Mouse (Mus musculus) MEL (cell line): ENCODE data around the gene Hao2. TPM values are rescaled to one million over a fixed set of nuclear protein-coding genes. Genes with fewer than 3 reads are reported as not detected.

Source experiments
- DNase-seq: peaks from one replicate; pipeline ENCODE4 v3.0.0; 2011; ENCODE audit warnings: low read depth, low spot score
- H3K27ac ChIP-seq: 2 replicates; pipeline ENCODE4 v1.5.1; 2012; ENCODE audit warnings: low read depth, mild to moderate bottlenecking, control low read depth, low read length, moderate library complexity; ENCODE audit not compliant: control insufficient read depth
- H3K27me3 ChIP-seq, 2 experiments: fragments of 150-350 bp in 1 of 2; sonication (generic) in 1 of 2; 2 replicates each; pipeline ENCODE4 v1.6.1; 2012; ENCODE audit warnings: low read length in 2 of 2, mild to moderate bottlenecking in 2 of 2, improper control_type of control experiment in 1 of 2, moderate library complexity in 1 of 2; ENCODE audit not compliant: insufficient read depth in 2 of 2, control insufficient read depth in 1 of 2
- H3K36me3 ChIP-seq, 2 experiments: 2 replicates each; pipeline ENCODE4 v1.6.1; 2012 to 2014; ENCODE audit warnings: low read length in 2 of 2, improper control_type of control experiment in 1 of 2, inconsistent platforms in 1 of 2, mild to moderate bottlenecking in 1 of 2; ENCODE audit not compliant: insufficient read depth in 2 of 2, control insufficient read depth in 1 of 2
- H3K4me1 ChIP-seq, 2 experiments: fragments of 150-350 bp in 1 of 2; sonication (generic) in 1 of 2; 2 replicates each; pipeline ENCODE4 v1.6.1; 2012; ENCODE audit warnings: low read length in 2 of 2, improper control_type of control experiment in 1 of 2, mild to moderate bottlenecking in 1 of 2; ENCODE audit not compliant: insufficient read depth in 2 of 2, control insufficient read depth in 1 of 2
- H3K4me3 ChIP-seq, 2 experiments: fragments of 150-350 bp in 1 of 2; sonication (generic) in 1 of 2; 2 replicates each; pipeline ENCODE4 v1.5.1; 2012; ENCODE audit warnings: low read depth in 2 of 2, low read length in 2 of 2, mild to moderate bottlenecking in 2 of 2, moderate library complexity in 2 of 2, control low read depth in 1 of 2, improper control_type of control experiment in 1 of 2; ENCODE audit not compliant: control insufficient read depth in 1 of 2, insufficient read depth in 1 of 2
- H3K79me2 ChIP-seq: 2 replicates; pipeline ENCODE4 v1.6.1; 2012; ENCODE audit warnings: mild to moderate bottlenecking, low read length, moderate library complexity; ENCODE audit not compliant: control insufficient read depth, poor library complexity, insufficient read depth
- H3K9ac ChIP-seq: 2 replicates; pipeline ENCODE4 v1.6.1; 2012; ENCODE audit warnings: low read depth, mild to moderate bottlenecking, control low read depth, low read length, moderate library complexity; ENCODE audit not compliant: control insufficient read depth, poor library complexity, severe bottlenecking
- H3K9me3 ChIP-seq: fragments of 150-350 bp; sonication (generic); replicated peaks from 2 replicates; pipeline ENCODE4 v1.6.1; 2012; ENCODE audit warnings: mild to moderate bottlenecking, low read length, improper control_type of control experiment, moderate library complexity; ENCODE audit not compliant: insufficient read depth
- CHD1 ChIP-seq: IDR thresholded peaks from 2 replicates; pipeline ENCODE4 v1.6.1; 2012; ENCODE audit warnings: low read depth, mild to moderate bottlenecking, inconsistent platforms, low read length, improper control_type of control experiment
- CTCF ChIP-seq, 3 experiments: IDR thresholded peaks in 2 of 3; conservative IDR thresholded peaks in 1 of 3; 2 replicates each; pipeline ENCODE4 v1.5.1; 2011 to 2012; ENCODE audit warnings: low read length in 3 of 3, low read depth in 2 of 3, mild to moderate bottlenecking in 2 of 3, improper control_type of control experiment in 1 of 3, inconsistent platforms in 1 of 3, mixed read lengths in 1 of 3, moderate library complexity in 1 of 3; ENCODE audit not compliant: control insufficient read depth in 1 of 3, insufficient read depth in 1 of 3, poor library complexity in 1 of 3, severe bottlenecking in 1 of 3
- E2F4 ChIP-seq: IDR thresholded peaks from 2 replicates; pipeline ENCODE4 v1.6.1; 2011; ENCODE audit warnings: low read depth, low read length, improper control_type of control experiment, borderline replicate concordance
- ETS1 ChIP-seq: IDR thresholded peaks from 2 replicates; pipeline ENCODE4 v1.6.1; 2012; ENCODE audit warnings: low read depth, mild to moderate bottlenecking, inconsistent platforms, low read length, improper control_type of control experiment, moderate library complexity
- GABPA ChIP-seq: IDR thresholded peaks from 2 replicates; pipeline ENCODE4 v1.6.1; 2012; ENCODE audit warnings: low read depth, mild to moderate bottlenecking, inconsistent platforms, low read length, improper control_type of control experiment, moderate library complexity
- GATA1 ChIP-seq: IDR thresholded peaks from 2 replicates; pipeline ENCODE4 v1.6.1; 2011; ENCODE audit warnings: low read depth, low read length, improper control_type of control experiment
- HCFC1 ChIP-seq: IDR thresholded peaks from 2 replicates; pipeline ENCODE4 v1.6.1; 2012; ENCODE audit warnings: low read depth, mild to moderate bottlenecking, inconsistent platforms, low read length, improper control_type of control experiment, moderate library complexity
- MAFK ChIP-seq: IDR thresholded peaks from 2 replicates; pipeline ENCODE4 v1.6.1; 2011; ENCODE audit warnings: low read depth, mild to moderate bottlenecking, low read length, improper control_type of control experiment, borderline replicate concordance
- MAX ChIP-seq: IDR thresholded peaks from 2 replicates; pipeline ENCODE4 v1.6.1; 2011; ENCODE audit warnings: low read length, improper control_type of control experiment
- MAZ ChIP-seq: IDR thresholded peaks from 2 replicates; pipeline ENCODE4 v1.6.1; 2012; ENCODE audit warnings: low read depth, mild to moderate bottlenecking, inconsistent platforms, low read length, improper control_type of control experiment
- MYB ChIP-seq: IDR thresholded peaks from 2 replicates; pipeline ENCODE4 v1.6.1; 2011; ENCODE audit warnings: mild to moderate bottlenecking, low read depth, low read length, improper control_type of control experiment
- MYC ChIP-seq: IDR thresholded peaks from 2 replicates; pipeline ENCODE4 v1.6.1; 2011; ENCODE audit warnings: low read depth, mild to moderate bottlenecking, low read length, improper control_type of control experiment, moderate library complexity
- NRF1 ChIP-seq: IDR thresholded peaks from 2 replicates; pipeline ENCODE4 v1.6.1; 2014; ENCODE audit warnings: low read depth, mild to moderate bottlenecking, inconsistent platforms, low read length, improper control_type of control experiment, moderate library complexity; ENCODE audit not compliant: poor library complexity, insufficient read depth, severe bottlenecking
- RCOR1 ChIP-seq: IDR thresholded peaks from 2 replicates; pipeline ENCODE4 v1.6.1; 2012; ENCODE audit warnings: low read depth, mild to moderate bottlenecking, inconsistent platforms, low read length, improper control_type of control experiment
- SIN3A ChIP-seq: IDR thresholded peaks from 2 replicates; pipeline ENCODE4 v1.6.1; 2012; ENCODE audit warnings: low read length, improper control_type of control experiment, inconsistent platforms
- TAL1 ChIP-seq: IDR thresholded peaks from 2 replicates; pipeline ENCODE4 v1.6.1; 2012; ENCODE audit warnings: mild to moderate bottlenecking, inconsistent platforms, low read length, moderate library complexity, mixed read lengths
- USF2 ChIP-seq, 2 experiments: IDR thresholded peaks; 2 replicates each; pipeline ENCODE4 v1.6.1; 2011 to 2012; ENCODE audit warnings: improper control_type of control experiment in 2 of 2, low read length in 2 of 2, borderline replicate concordance in 1 of 2, inconsistent platforms in 1 of 2, low read depth in 1 of 2, mild to moderate bottlenecking in 1 of 2; ENCODE audit not compliant: insufficient read depth in 1 of 2
- ZKSCAN1 ChIP-seq: IDR thresholded peaks from 2 replicates; pipeline ENCODE4 v1.6.1; 2012; ENCODE audit warnings: low read depth, mild to moderate bottlenecking, inconsistent platforms, low read length, improper control_type of control experiment, moderate library complexity
- ZMIZ1 ChIP-seq: IDR thresholded peaks from 2 replicates; pipeline ENCODE4 v1.6.1; 2012; ENCODE audit warnings: low read depth, mild to moderate bottlenecking, inconsistent platforms, low read length, improper control_type of control experiment, moderate library complexity
- polyA plus RNA-seq, 2 experiments: library from polyadenylated mRNA; stranded (reverse) in 1 of 2; unstranded in 1 of 2; fragments of >175 nt in 1 of 2; fragments of >200 nt in 1 of 2; gene quantifications; 2 replicates each; pipeline versions ENCODE4 v1.2.1 to v1.2.4; 2012; ENCODE audit warnings: low replicate concordance in 2 of 2, low read depth in 1 of 2; ENCODE audit not compliant: insufficient read length in 2 of 2, insufficient read depth in 1 of 2, missing spikeins in 1 of 2
- total RNA-seq: library from RNA; depleted of rRNA; stranded (reverse); fragments of 300-350 nt; gene quantifications from 2 replicates; pipeline ENCODE4 v1.2.3, GENCODE M21; 2012

The Hao2 gene
- total and polyA plus RNA-seq, 3 experiments, result not detected

GRCm38 (mm10) chr3:98853685-98854084 lies 39.4 kb downstream of the Hao2 start:
- H3K27me3 ChIP-seq, result no peaks in the 10 kb centered on the region
- peaks cover 0 to 12% of the 10 kb centered on the region in 2 experiments; a peak in 2 of 4 replicates for H3K36me3 ChIP-seq
- no peak for TF ChIP-seq ZKSCAN1
- TF ChIP-seq MAX, result no peak
- TF ChIP-seq SIN3A, result no peak
- TF ChIP-seq CTCF (IDR thresholded peaks at IDR 0.05 in 2 of 3, conservative IDR thresholded peaks at IDR 0.05 in 1 of 3; ENCODE audit: control insufficient read depth in 1 of 3, insufficient read depth in 1 of 3, low read depth in 2 of 3, low read length in 3 of 3, poor library complexity in 1 of 3, severe bottlenecking in 1 of 3), result no peak
- TF ChIP-seq ETS1, result no peak
- TF ChIP-seq E2F4, result no peak
- TF ChIP-seq, all 39 proteins: peak for 0
- Histone ChIP-seq H3K27ac (no peak overlapping the region), H3K4me1 (peaks cover 0 to 14% of the 10 kb centered on the region in 2 experiments), H3K9ac (no peak overlapping the region), H3K9me3 (no peaks in the 10 kb centered on the region), H3K4me3 (no peak overlapping the region), H3K79me2 (no peaks in the 10 kb centered on the region)
- DNase-seq, result no peak

GRCm38 (mm10) chr3:98853051-98853450 lies 40.0 kb downstream of the Hao2 start:
- Histone ChIP-seq H3K4me3 (no peak overlapping the region), H3K4me1 (peaks cover 0 to 14% of the 10 kb centered on the region in 2 experiments), H3K27me3 (no peaks in the 10 kb centered on the region), H3K27ac (no peak overlapping the region), H3K36me3 (peaks cover 0 to 10% of the 10 kb centered on the region in 2 experiments; a peak in 2 of 4 replicates), H3K9ac (no peak overlapping the region), H3K9me3 (no peaks in the 10 kb centered on the region), H3K79me2 (no peaks in the 10 kb centered on the region)
- no peak for DNase-seq
- TF ChIP-seq RCOR1 (no peak), CTCF (IDR thresholded peaks at IDR 0.05 in 2 of 3, conservative IDR thresholded peaks at IDR 0.05 in 1 of 3; ENCODE audit: control insufficient read depth in 1 of 3, insufficient read depth in 1 of 3, low read depth in 2 of 3, low read length in 3 of 3, poor library complexity in 1 of 3, severe bottlenecking in 1 of 3) (no peak), MAZ (no peak), MYC (no peak), ZMIZ1 (no peak), TAL1 (no peak), GABPA (no peak), HCFC1 (no peak), GATA1 (no peak), USF2 (IDR thresholded peaks at IDR 0.05; ENCODE audit: borderline replicate concordance in 1 of 2, insufficient read depth in 1 of 2, low read depth in 1 of 2, low read length in 2 of 2) (no peak), MYB (no peak), NRF1 (no peak), CHD1 (no peak), MAFK (no peak)
